ENCODE assay signal across 8 mouse cellular contexts in genomic region chr1:87766233-87766632, GRCm38 (mm10). TPM values are rescaled to one million over a fixed set of nuclear protein-coding genes. Genes with fewer than 3 reads are reported as not detected.
DNase-seq lines count a peak whose midpoint lies in the region; ATAC-seq lines count a peak whose summit lies in the region.

No protein-coding gene starts in this region.

- no peak overlapping the region for H3K4me2 ChIP-seq in heart, embryonic 11.5 days

- no peaks in the 10 kb centered on the region for H3K9me3 ChIP-seq in heart, embryonic 11.5 days (replicated peaks; ENCODE audit: control insufficient read depth, low read length)

- H3K27ac ChIP-seq in heart, embryonic 11.5 days (ENCODE audit: low read depth, low read length), result no peak overlapping the region

- no peak overlapping the region for H3K9ac ChIP-seq in heart, embryonic 11.5 days (ENCODE audit: low read depth, low read length)

- peak; percentile 35; the same call in 1 of the 2 replicates for ATAC-seq in megakaryocyte-erythroid progenitor cell, adult 5-6 weeks (replicated peaks; ENCODE audit: low FRiP score, low TSS enrichment, poor library complexity, severe bottlenecking)
- ATAC-seq in heart, embryonic 11.5 days (replicated peaks; ENCODE audit: insufficient number of reproducible peaks, low FRiP score, low TSS enrichment), result no peak

- WGBS in heart, embryonic 11.5 days (ENCODE audit: insufficient replicate concordance), result 95% methylated on average over 3 of the region's 3 CpGs

- H3K27me3 ChIP-seq in heart, embryonic 11.5 days (ENCODE audit: control insufficient read depth, insufficient read depth, low read length), result no peaks in the 10 kb centered on the region

- H3K4me3 ChIP-seq in heart, embryonic 11.5 days (ENCODE audit: low read depth, low read length), result no peak overlapping the region

- peak; percentile 18 for DNase-seq in kidney, adult 18-20 months
- DNase-seq in kidney, adult 8-10 months, result no peak
- DNase-seq in ES-CJ7 (ENCODE audit: low read depth, low spot score), result peak; percentile 77
- peak; percentile 34 for DNase-seq in c-Kit-positive CD71-positive TER-119-positive erythroid progenitor cells, embryonic 14.5 days (ENCODE audit: low spot score)
- DNase-seq in layer of hippocampus, adult 8-10 months (ENCODE audit: low spot score in 2 of 2), result no peak
- no peak for DNase-seq in ovary, adult 18-20 months (ENCODE audit: low spot score)

- no peaks in the 10 kb centered on the region for H3K4me1 ChIP-seq in heart, embryonic 11.5 days (ENCODE audit: control insufficient read depth, insufficient read depth, low read length)

- H3K36me3 ChIP-seq in heart, embryonic 11.5 days (ENCODE audit: control insufficient read depth, insufficient read depth, low read length), result peaks cover 24% of the 10 kb centered on the region

RNA-seq across cellular contexts. Expression of gene Atg16l1, which starts 10.6 kb away (rescaled TPM):
- 43.1 and 47.6 TPM in 2 replicates for total RNA-seq in megakaryocyte-erythroid progenitor cell, adult 5-6 weeks (2014; fragmentation: Nextera tagmentation)
- total RNA-seq in megakaryocyte-erythroid progenitor cell, adult 5-6 weeks (2017), result 58.1 and 59.8 TPM in 2 replicates
- total RNA-seq in layer of hippocampus, adult 8-10 months (2022), result 10 to 100 TPM; 62.3 to 87.6 (median 69.5) TPM
- polyA plus RNA-seq in heart, embryonic 11.5 days (2014; fragmentation: Nextera tagmentation; extraction: Ambion mirVana), result 25.1 and 30.5 TPM in 2 replicates

RNA-seq across cellular contexts. Expression of gene Sag, which starts 37.2 kb away (rescaled TPM):
- 2.1 and 3.2 TPM in 2 replicates for total RNA-seq in megakaryocyte-erythroid progenitor cell, adult 5-6 weeks (2014; fragmentation: Nextera tagmentation)
- total RNA-seq in megakaryocyte-erythroid progenitor cell, adult 5-6 weeks (2017), result 0.95 and 2.0 TPM in 2 replicates
- 1 to 10 TPM; 1.9 to 4.0 (median 2.6) TPM for total RNA-seq in layer of hippocampus, adult 8-10 months (2022)
- 1.2 and 1.5 TPM in 2 replicates for polyA plus RNA-seq in heart, embryonic 11.5 days (2014; fragmentation: Nextera tagmentation; extraction: Ambion mirVana)

Comparison
In these comparisons a context has a peak if more than half of its experiments do, and no peak if none do; other contexts are left out.
1. DNase-seq: peak in kidney, adult 18-20 months (single experiment), ES-CJ7 (single experiment) and c-Kit-positive CD71-positive TER-119-positive erythroid progenitor cells, embryonic 14.5 days (single experiment); none in kidney, adult 8-10 months (0 of 2), layer of hippocampus, adult 8-10 months (0 of 2) and ovary, adult 18-20 months (single experiment).